Mouse (Mus musculus): Measurements from ENCODE around the gene Parp3.

- TF ChIP-seq CTCF (IDR thresholded peaks at IDR 0.05; ENCODE audit: control insufficient read depth, insufficient read depth, insufficient read length) (peak; percentile 67), MAX (IDR thresholded peaks at IDR 0.05) (peak; percentile 18)
Observed at GRCm38 (mm10) chr9:106448498-106449031, 28.2 kb downstream of the Parp3 start.
